Mouse (Mus musculus) megakaryocyte, embryonic 14.5 days (primary cell): ENCODE measurements at regions not wholly inside any gene's neighbourhood (a gene's known extent, or its start where the extent isn't known, plus 50 kb on each side); places are given as distances from the start of the nearest gene placed in this dataset.

Experiments used
- H3K27me3 ChIP-seq: replicated peaks from 2 replicates; pipeline ENCODE3; 2012; ENCODE audit warnings: inconsistent platforms
- H3K36me3 ChIP-seq: replicated peaks from 2 replicates; pipeline ENCODE3; 2012; ENCODE audit warnings: low read length, inconsistent platforms, mixed read lengths
- H3K4me1 ChIP-seq: 2 replicates; pipeline ENCODE4 v1.6.1; 2012; ENCODE audit warnings: inconsistent platforms
- H3K4me3 ChIP-seq: replicated peaks from 2 replicates; pipeline ENCODE3; 2012; ENCODE audit warnings: moderate library complexity, mild to moderate bottlenecking, inconsistent platforms
- H3K9me3 ChIP-seq: 2 replicates; pipeline ENCODE4 v1.6.1; 2012; ENCODE audit warnings: inconsistent platforms
- FLI1 ChIP-seq: IDR thresholded peaks from 2 replicates; pipeline ENCODE4 v1.6.1; 2012; ENCODE audit warnings: low read length, inconsistent platforms, mixed read lengths
- GATA1 ChIP-seq: IDR thresholded peaks from 3 replicates; pipeline ENCODE4 v1.6.1; 2012; ENCODE audit warnings: mixed read lengths, low read length, inconsistent platforms, borderline replicate concordance

DNA sequence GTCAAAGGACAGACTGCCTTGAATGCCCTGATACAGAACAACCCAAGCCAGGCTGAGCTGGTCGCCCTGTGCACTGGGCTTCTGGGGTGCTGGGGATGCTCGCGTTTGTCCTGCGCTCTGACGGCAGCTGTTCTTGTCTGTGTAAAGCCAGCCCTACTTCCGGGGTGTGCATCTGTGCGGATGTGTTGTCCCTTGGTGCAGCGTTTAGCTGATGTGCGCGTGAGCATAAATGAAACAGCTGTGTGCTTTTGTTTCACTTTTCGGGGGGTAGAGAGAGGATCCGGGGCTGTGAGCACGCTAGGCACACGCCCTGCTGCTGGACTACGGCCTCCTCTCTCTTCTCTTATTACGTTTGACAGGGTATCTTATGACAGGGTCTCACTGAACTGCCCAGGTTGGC lies 158.2 kb upstream of the A530016L24Rik start:
- Histone ChIP-seq H3K4me3 (no peak overlapping the region), H3K9me3 (no peaks in the 10 kb centered on the region), H3K4me1 (peaks cover 8% of the 10 kb centered on the region), H3K36me3 (no peaks in the 10 kb centered on the region), H3K27me3 (peaks cover 73% of the 10 kb centered on the region)
- TF ChIP-seq GATA1 (no peak), FLI1 (no peak)

DNA sequence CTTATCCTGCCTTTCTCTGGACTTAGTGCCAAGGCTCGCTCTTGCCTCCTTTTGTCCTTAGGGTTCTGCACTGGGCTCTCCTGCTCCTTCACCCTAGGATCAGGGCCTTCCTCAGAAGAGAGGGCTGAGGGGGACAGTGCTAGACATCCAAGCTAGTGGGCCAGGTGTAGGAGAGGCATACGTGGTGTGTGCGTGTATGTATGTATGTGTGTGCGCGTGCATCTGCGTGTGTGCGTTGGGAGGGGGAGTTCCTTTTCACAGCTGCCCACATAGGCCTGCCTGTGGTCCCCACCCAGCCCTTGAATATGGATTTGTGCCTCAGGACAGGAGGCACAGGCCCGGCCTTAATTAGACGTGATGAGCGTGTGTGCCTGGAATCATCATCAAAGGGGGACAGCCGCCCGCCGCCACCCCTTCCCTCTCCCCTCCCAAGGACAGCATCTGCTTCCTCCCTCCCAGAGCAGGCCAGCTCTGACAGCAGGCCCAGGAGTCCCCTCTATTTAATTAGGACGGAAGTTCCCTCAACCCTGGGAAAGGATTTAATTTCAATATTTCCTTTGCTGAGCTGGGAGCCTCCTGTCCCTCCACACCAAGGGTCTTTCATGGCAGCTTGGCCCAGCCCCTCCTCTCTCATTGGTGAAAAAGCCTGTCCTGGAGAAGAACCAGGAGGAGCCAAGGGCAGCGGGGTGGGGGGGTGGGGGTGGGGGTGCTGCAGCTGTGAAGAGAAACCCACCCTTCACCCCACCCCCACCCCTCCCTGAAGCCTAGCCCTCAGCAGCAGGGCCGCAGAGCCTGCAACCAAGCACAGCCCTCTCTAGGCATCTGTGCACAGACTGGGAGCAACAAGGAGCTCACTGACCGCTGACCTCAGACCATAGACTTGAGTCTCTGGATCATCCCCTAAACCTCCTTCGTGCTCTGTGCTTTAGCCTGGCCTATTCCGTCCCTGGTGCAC lies 155.8 kb upstream of the A530016L24Rik start:
- no peak for TF ChIP-seq GATA1
- no peak for TF ChIP-seq FLI1
- H3K4me1 ChIP-seq, result peaks cover 8% of the 10 kb centered on the region
- H3K36me3 ChIP-seq, result no peaks in the 10 kb centered on the region
- no peaks in the 10 kb centered on the region for H3K9me3 ChIP-seq
- H3K4me3 ChIP-seq, result no peak overlapping the region
- peaks cover 68% of the 10 kb centered on the region for H3K27me3 ChIP-seq

DNA sequence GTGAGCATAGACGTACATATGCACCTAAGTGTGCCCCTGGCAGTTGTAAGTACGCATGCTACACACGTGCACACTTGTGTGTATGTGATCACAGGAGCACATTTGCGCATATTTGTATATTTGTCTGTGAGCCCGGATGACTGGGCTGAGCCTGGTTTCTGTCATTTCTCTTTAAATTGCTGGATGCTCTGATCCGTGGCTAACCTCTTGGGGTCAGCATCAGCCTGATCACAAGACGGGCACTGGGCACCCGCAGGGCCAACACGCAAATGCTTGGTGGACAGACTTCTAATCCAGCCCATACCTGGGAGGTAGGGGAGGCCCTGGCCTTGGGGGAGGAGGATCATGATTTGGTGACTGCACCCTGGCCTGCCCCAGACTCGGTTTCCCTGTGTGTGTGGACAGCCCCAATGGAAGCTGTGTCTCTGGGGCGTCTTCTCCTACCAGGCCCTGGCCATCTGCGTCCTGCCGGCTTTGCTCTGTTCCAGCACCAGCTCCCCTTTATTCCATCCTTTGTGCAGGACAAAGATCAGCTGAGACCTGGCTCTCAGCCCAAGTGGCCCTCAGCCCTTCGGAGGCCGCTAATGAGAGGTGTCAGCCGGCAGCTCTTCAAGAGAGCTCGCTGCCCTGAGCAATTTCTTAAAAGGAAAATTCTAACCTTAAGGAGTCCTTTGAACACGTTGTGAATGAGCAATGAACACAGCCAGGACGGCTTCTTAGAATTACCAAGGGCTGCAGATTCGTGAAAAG lies 155.0 kb upstream of the A530016L24Rik start:
- H3K27me3 ChIP-seq, result peaks cover 64% of the 10 kb centered on the region
- TF ChIP-seq GATA1 (no peak), FLI1 (no peak)

DNA sequence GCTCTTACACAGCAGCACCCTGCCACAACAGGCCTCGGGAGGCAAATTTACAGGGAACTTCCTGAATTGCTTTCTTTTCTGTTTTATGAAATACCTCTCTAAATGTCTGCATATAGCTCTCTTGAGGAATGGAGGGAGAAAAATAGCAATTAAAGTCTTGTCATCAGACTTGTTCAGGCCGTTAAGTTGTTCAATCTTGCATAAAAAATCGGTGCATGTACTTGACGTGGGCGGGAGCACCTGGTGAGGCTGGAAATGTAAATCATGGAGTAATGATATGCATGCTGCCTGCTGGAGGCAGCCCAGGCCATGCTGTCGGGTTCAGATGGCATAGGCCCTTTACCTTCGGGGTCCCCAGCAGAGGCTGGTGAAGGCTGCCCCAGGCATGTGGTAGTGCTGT lies 153.6 kb upstream of the A530016L24Rik start:
- peaks cover 68% of the 10 kb centered on the region for H3K27me3 ChIP-seq
- no peaks in the 10 kb centered on the region for H3K36me3 ChIP-seq
- H3K4me1 ChIP-seq, result peaks cover 5% of the 10 kb centered on the region; the same call in 1 of the 2 replicates
- no peak overlapping the region for H3K4me3 ChIP-seq
- H3K9me3 ChIP-seq, result no peaks in the 10 kb centered on the region
- no peak for TF ChIP-seq GATA1
- no peak for TF ChIP-seq FLI1

More for the DNA sequence above, 155.0 kb upstream of the A530016L24Rik start:
- H3K4me3 ChIP-seq, result no peak overlapping the region
- no peaks in the 10 kb centered on the region for H3K36me3 ChIP-seq
- no peaks in the 10 kb centered on the region for H3K9me3 ChIP-seq
- H3K4me1 ChIP-seq, result peaks cover 5% of the 10 kb centered on the region

DNA sequence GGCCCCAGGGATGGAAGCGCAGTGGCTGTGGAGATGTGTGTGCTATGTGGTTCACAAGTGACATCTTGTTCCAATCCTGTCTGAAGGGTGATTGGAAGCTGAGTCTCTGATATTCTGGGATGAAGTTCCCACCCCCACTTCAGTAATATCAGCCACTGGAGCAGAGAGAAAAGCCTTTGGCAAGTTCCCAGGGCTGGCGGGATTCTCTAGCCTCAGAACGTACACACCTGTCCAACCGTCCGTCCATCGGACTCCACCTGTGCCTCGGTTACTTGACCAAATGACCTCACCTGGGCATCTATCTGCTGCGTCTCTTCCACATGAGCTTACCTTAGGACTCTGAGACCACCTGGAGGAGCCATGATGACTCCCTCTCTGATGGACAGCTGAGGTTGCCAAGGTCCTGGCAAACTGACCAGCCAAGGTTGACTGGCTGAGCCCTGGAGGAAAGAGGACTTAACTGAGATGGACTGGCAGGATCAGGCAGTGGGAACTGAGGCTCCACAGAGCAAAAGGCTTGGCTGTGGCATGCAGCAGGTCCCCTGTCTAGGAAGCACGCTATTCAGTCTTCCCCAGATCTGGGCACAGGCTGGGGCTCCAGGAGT lies 152.5 kb upstream of the A530016L24Rik start:
- no peaks in the 10 kb centered on the region for H3K36me3 ChIP-seq
- peaks cover 2% of the 10 kb centered on the region; the same call in 1 of the 2 replicates for H3K4me1 ChIP-seq
- no peak for TF ChIP-seq FLI1
- no peak for TF ChIP-seq GATA1
- H3K4me3 ChIP-seq, result no peak overlapping the region
- H3K27me3 ChIP-seq, result peaks cover 64% of the 10 kb centered on the region
- H3K9me3 ChIP-seq, result no peaks in the 10 kb centered on the region

DNA sequence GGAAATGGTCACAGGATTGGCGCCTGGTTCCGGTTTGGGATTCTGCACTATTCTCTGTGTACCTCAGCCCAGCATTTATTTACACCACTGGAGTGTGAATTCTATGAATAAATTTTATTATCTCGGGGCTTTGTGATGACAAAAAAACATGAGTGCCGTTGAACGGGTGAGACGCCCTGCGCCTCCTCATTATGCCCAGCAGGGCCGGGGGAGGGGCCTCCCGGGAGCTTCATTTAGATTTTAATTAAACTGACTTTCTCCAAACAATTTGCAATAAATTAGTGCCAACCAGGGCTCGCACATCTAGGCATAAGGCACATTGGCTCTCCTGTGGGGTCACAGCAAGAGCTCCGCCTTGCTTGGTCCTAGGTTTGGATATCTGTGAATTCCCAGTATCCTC lies 151.8 kb upstream of the A530016L24Rik start:
- Histone ChIP-seq H3K27me3 (peaks cover 61% of the 10 kb centered on the region), H3K9me3 (no peaks in the 10 kb centered on the region), H3K4me3 (no peak overlapping the region), H3K4me1 (no peaks in the 10 kb centered on the region), H3K36me3 (no peaks in the 10 kb centered on the region)
- TF ChIP-seq FLI1, result no peak
- TF ChIP-seq GATA1, result no peak

GRCm38 (mm10) chr12:112338976-112339375 lies 150.3 kb upstream of the A530016L24Rik start:
- H3K4me3 ChIP-seq, result no peak overlapping the region
- TF ChIP-seq FLI1 (no peak), GATA1 (no peak)
- no peaks in the 10 kb centered on the region for H3K36me3 ChIP-seq
- H3K27me3 ChIP-seq, result peaks cover 64% of the 10 kb centered on the region
- H3K4me1 ChIP-seq, result no peaks in the 10 kb centered on the region
- no peaks in the 10 kb centered on the region for H3K9me3 ChIP-seq

GRCm38 (mm10) chr12:112339481-112340179 lies 149.6 kb upstream of the A530016L24Rik start:
- peaks cover 62% of the 10 kb centered on the region for H3K27me3 ChIP-seq
- H3K4me1 ChIP-seq, result no peaks in the 10 kb centered on the region
- no peak overlapping the region for H3K4me3 ChIP-seq
- no peak for TF ChIP-seq GATA1
- no peak for TF ChIP-seq FLI1
- H3K9me3 ChIP-seq, result no peaks in the 10 kb centered on the region
- no peaks in the 10 kb centered on the region for H3K36me3 ChIP-seq

DNA sequence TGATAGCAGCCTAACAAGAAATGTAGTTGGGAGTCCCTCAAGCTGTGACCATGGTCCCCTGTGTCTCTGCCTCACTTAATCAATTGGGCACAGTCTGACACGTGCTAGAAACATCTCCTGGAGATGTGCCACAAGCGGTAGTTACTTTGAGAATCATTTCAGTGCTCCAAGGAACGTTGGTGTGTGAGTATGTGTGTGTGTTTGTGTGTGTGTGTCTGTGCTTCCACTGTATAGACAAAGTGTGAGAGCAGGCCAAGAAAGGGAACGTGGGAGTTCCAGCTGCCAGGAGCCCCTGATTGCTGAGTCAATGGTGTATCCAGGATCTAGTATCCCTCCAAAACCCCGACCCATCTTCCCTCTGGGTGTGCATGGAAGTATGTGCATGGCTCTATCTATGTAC lies 149.0 kb upstream of the A530016L24Rik start:
- H3K4me1 ChIP-seq, result no peaks in the 10 kb centered on the region
- peaks cover 63% of the 10 kb centered on the region for H3K27me3 ChIP-seq
- no peaks in the 10 kb centered on the region for H3K36me3 ChIP-seq
- no peaks in the 10 kb centered on the region for H3K9me3 ChIP-seq
- H3K4me3 ChIP-seq, result no peak overlapping the region
- TF ChIP-seq FLI1 (no peak), GATA1 (no peak)
